Mouse (Mus musculus) spleen, postnatal 10 days (tissue): ENCODE data around the gene Fgd6.

Source experiments
- DNase-seq, 2 experiments: peaks; one replicate each; pipeline ENCODE4 v3.0.0; 2021 to 2022; ENCODE audit warnings: low spot score in 2 of 2

The Fgd6 gene

DNA sequence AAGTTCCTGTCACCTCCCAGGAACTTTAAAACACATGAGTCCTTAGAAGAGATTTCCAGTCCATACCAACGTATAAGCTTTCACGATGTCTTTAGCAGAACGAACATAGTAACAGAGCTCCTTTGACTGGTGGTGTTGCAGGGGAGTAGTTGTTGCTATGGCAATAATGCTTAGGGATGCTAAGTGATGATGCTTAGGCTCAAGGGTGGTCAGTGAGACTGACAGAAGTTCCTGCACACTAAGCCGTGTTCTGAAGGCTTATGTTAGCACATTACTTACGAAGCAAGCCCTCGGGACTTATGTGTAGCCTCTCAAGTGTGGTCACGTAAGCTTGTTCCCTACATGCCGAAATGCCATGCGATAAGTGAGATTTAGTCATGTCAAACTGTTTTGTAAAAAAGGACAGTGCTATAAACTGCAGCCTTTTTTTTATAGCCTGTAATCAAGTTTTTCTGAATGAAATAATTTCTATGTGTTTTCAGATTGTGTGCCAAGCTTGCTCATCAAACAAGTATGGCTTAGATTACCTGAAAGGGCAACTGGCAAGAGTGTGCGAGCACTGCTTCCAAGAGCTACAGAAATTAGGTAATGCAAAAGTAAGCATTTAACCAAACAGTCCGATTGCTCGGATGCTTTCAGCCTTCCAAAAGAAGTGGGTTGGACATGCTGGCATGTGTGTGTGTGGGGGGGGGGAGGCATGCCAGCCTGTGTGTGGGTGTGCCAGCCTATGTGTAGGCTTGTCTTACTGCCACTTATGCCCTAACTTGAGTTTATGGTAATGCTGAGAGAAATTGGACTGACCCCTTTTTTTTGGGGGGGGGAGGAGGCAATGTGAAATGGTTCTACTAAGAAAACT, 99.0 kb downstream of the Fgd6 start:
- no peak for DNase-seq

DNA sequence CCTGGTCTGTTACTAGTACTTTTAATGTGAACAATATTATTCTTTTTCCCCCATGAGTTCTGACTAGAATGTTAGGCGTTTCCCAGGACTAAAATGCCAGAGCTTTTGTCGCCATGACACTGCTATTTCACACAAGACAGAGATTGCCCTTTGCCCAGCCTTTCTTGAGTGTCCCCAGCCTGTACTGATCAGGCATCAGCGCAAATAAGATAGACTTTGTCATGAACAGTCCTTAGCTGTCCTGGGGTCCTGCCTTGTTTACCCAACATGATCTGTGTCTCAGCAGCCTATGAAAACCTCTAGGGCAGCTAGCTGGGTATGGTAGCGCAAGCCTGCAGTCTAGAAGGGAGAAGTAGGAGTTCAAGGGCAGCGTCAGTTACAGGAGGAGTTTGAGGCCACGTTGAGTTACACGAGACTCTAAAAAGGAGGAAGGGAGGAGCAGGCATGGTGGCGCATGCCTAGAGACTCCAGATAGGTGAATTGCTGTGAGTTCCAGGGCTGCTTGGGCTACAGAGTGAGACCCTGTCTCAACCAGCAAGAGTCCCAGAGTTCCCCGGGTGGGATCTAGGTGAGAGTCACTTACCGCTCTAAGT, 103.2 kb downstream of the Fgd6 start:
- no peak for DNase-seq

DNA sequence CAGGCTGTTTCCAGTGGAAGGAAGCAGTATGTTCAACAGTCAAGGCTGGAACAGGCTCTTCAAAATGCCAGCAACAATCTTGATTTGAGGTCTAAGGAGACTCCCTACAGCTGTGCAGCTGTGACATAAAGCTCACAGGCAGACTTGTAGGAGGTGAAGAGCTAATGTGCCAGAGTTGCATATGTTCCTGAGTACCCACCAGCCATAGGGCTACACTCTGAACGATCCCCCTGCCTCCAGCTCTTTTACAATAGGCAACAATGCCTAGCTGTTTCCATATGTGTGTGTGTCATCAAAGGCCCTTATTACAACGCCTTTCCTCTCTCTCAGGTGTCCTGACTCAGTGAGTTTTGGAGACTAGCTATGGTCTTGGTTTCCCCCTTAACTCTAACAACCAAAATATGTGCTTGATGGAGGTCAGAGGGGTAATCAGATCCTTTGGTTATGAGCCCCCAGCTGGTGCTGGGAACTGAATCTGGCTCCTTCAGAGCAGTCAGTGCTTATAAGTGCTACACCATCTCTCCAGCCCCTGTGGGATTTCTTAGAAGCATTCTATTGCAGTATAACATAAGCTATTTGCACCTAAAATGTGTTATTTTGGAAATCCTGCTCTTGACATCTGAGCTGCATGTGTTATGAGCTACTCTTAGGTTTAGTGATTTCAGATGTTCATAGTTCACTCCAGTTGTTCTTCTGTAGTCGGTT, 104.6 kb downstream of the Fgd6 start:
- no peak for DNase-seq

DNA sequence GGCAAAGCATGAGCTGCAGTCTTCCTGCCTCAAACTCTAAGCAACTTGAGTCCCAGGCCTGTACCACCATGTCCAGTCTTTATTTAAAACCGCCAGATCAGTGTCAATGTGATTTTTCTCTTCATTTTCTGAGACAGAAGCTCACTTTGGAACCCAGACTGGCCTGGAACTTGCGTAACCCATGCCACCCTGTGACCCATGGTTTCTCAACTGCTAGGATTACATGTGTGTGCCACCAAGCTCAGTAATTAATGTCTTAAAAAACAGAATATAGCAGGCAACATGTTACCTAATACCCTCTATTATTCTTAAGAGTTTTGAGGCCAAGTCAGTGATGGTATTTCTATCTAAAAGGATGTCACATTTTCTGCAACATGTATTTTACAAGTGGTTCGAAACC, 106.6 kb downstream of the Fgd6 start:
- DNase-seq: no peak

DNA sequence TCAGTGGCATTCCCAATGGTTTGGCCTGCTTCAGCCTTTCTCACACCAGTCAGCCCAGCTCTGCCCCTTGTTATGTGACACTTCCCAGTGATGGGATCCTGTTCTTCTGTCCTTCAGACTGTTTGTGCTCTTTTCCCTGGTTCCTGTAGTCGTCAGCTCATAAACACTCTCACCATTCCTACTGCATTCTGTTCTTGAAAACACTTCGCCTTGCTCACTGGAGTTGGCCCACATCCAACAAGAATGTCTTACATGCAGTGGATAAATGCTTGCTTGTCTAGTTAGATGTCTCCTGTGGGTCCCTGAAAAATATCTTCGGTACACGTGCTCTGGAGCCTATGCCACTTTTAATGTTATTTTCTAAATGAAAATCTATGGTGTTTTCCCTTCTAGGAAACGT, 108.8 kb downstream of the Fgd6 start:
- no peak for DNase-seq

DNA sequence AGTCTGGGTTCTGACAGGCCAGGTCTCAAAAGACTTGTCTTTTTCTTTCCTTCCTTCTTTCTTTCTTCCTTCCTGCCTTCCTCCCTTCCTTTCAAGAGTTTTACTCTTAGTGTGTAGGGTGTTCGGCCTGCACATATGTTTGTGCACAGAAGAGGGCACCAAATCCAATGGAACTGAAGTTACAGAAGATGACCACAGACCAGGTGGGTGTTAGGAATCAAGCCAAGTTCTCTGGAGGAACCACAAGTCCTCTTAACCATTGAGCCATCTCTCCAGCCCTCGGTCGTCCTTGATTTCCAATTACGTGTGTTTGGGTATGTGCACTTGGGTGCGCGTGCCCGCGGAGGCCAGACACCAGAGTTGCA, 111.6 kb downstream of the Fgd6 start:
- DNase-seq: no peak

DNA sequence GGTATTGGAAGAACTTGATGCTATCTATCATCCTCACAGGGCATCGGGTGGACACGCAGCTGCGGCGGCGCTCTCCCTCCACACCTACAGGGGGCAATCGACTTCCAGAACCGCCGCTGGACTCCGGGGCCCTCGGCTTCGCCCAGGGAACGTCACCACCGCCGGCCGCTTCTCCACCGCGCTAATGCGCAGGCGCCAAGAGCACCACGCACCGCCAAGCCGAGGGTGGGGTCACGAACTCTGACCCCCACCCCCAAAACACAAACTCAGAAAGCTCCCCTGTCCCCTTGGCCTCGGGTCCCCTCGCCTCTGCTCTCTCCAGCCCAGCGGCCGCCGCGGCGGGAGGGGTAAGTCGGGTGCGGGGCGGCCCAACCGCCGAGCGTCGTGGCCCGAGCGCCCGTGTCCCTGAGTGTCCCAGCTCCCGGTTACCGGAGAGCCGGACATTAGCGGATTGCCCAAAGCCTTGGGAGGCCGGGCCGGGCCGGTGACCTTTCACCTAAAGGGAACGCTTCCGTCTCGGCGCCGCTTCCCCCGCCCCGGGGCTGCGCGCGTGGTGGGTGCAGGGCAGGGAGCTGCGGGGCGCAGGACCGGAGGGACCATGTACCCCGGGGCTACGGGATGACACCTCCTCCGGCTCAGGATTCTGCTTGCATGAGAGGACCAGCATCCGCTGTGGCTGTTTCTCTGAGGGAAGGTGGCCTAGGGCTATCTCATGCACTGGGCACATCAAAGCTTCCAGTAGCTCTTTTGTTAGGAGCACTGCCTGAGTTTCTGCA, 112.1 kb downstream of the Fgd6 start, which contains the start of gene Nr2c1:
TSS of gene Nr2c1 (plus strand) at position 268 of the 776 bp plus-strand sequence.
- peak; percentile 53 to 75 for DNase-seq

DNA sequence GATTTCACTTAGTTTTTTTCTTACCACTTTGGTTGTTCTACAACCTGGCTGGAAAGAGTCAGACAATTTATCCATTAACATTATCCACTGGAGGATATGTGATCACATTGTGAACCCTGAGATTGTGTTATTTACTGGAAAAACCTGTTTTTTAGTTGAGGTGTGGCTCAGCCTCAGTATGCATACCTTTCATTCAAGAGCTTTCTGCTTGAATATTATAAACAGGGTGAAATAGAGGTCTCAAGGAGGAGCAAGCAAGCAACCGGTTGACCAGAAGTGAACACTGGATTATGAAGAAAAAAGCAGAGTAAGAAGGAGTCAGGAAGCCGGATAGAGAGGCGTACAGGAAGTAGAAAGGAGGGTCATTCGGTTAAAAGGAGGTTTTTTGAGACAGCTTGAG, 115.7 kb downstream of the Fgd6 start:
- no peak for DNase-seq

DNA sequence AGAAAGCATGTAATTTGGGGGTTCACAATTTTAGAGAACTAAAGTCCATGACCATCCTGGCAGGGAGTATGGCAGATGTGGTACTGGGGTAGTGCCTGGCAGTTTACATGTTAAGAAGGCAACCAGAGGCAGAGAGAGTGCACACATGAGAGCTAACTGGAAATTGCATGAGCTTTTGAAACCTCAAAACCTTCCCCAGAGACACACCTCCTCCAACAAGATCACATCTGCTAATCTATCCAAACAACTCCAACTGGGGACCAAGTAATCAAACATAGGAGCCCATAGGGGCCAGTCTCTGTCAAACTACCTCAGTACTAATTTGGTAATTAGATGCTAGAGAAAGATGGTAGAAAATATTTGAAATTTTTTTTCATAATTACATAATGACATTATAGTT, 118.0 kb downstream of the Fgd6 start:
- DNase-seq: no peak

DNA sequence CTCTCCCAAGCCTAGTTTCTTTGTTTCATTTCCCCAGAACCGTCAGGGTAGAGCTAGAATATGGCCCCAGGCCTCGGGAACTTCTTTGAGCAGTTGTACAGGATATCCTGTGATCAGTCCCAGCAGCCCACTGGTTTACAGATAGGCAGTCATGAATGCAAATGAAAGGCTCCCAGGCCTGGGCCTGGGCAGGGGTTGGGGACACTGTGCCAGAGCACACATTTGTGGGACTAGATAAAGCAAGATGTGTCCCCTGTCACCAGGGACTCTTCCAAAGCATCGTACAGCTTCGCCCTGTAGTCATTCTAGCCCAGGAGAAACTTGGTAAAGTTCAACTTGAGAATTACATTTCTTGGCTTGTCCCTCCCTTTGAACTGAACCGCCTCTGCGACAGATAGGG, 123.2 kb downstream of the Fgd6 start:
- no peak for DNase-seq

DNA sequence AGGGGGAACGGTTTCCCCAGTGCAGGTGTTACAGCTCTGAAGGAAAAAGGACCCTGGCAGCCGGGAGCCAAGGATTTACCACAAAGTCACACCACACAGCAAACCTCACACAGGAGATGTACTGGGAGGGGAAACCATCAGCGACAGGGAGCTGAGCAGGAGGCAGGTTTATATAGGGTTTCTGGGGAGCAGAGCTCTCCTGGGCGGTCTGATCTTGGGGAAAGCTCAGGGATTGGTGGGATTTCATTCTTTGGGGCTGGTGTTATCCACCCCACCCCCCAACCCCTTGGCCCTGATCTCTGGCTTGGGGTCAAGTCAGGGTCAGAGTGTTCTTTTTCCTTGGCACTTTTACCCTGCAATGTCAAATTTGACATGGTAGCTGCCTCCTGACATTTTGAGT, 123.6 kb downstream of the Fgd6 start:
- no peak for DNase-seq

DNA sequence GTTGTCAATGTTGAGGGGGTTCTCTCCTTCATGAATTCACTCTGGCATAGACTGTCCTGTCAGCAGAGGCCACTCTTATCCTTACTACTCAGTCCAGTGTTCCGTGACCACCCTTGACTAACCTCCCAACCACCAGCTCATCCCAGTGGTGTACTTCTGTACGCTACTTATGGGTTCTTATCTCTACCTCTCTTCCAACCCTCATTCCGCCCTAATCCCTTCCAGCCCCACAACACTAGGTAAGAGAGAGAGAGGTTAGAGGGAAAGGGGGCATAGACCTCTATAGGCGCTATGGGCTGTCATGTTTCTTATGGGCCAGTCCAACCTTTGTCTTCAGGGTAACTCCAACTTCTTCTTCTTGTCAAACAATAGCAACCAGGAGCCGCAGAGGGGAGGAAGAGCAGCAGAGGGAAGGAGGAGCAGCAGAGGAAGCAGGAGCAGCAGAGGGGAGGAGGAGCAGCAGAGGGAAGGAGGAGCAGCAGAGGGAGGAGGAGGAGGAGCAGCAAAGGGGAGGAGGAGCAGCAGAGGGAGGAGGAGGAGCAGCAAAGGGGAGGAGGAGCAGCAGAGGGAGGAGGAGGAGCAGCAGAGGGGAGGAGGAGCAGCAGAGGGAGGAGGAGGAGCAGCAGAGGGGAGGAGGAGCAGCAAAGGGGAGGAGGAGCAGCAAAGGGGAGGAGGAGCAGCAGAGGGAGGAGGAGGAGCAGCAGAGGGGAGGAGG, 125.4 kb downstream of the Fgd6 start:
- DNase-seq: no peak

DNA sequence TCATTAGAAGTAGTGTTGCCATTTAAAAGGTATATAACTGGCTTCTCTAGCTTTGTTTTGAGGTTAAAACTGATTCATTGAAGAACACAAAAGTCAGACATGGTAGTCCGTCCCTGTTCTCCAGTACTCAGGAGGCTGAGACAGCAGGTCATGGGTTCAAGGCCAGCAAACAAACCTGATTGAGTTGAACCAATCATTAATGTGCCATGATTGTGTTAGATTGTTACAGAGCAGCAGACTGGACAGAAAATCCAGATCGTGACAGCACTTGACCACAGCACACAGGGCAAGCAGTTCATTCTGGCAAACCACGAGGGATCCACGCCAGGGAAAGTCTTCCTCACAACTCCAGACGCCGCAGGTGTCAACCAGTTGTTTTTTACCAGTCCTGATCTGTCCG, 126.2 kb downstream of the Fgd6 start:
- no peak for DNase-seq

DNA sequence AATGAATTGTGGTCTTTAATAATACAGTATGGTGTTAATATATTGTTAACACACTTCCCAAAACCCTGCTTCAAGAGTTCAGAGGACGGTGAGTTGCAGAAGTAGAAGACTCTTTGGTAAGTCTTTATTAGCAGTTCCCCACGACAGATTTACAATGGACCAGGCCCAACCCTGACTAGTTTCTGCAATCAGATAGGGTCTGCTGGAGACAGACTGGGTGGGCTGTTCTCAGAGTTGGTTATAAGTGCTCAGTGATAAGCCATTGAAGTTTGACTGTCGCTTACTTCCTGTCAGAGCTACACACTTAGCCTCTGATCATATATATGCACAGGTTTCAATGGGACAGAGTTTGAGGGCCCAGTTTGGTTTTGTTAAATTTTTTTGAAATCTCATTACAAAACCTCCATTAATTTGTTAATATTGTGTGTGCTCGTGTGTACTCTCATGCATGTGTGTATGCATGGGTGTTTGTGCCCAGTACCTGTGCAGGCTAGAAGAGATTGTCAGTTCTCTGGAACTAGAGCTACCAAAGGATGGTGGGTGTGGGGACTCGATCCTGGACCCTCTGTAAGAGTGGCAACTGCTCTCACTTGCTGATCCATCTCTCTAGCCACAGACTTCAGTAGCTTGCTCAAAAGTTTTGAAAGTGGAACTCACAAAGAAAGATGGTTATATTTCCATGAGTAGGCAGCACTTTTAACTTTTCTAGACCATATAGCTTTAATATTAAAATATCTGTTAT, 128.5 kb downstream of the Fgd6 start:
- DNase-seq: no peak

DNA sequence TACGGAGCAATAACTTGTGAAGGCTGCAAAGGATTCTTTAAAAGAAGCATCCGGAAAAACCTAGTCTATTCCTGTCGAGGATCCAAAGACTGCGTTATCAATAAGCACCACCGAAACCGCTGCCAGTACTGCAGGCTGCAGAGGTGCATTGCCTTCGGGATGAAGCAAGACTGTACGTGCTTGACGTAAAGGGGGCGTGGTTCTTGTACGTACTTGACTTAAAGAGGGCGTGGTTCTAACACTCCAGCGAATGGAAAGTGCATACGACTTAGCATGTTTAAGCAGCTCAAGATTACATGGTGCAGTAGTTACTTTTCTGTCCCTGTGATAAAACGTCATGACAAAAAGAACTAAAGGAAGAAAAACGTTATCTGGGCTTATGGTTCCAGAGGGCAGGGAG, 129.6 kb downstream of the Fgd6 start:
- DNase-seq: no peak

DNA sequence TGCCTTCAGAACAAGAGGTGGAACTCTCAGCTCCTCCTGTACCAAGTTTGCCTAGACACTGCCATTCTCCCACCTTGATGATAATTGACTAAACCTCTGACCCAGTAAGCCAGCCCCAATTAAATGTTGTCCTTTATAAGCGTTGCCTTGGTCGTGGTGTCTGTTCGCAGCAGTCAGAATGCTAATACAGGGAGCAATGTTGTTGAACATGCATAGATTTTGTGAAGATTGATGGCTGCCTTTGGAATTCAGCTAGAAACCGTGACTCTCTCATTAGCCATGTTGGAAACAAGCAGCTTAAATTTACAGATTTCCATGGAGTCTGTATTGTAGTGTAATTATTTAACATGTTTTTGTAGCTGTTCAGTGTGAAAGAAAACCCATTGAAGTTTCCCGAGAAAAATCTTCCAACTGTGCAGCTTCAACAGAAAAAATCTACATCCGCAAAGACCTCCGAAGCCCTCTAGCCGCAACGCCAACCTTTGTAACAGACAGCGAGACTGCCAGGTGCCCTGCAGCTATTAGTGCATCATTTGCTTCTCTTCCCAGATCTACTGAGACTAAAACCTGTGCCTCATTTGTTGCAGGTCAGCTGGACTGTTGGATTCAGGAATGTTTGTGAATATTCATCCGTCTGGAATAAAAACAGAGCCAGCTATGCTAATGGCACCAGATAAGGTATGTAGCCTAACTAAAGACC, 131.4 kb downstream of the Fgd6 start:
- no peak for DNase-seq

DNA sequence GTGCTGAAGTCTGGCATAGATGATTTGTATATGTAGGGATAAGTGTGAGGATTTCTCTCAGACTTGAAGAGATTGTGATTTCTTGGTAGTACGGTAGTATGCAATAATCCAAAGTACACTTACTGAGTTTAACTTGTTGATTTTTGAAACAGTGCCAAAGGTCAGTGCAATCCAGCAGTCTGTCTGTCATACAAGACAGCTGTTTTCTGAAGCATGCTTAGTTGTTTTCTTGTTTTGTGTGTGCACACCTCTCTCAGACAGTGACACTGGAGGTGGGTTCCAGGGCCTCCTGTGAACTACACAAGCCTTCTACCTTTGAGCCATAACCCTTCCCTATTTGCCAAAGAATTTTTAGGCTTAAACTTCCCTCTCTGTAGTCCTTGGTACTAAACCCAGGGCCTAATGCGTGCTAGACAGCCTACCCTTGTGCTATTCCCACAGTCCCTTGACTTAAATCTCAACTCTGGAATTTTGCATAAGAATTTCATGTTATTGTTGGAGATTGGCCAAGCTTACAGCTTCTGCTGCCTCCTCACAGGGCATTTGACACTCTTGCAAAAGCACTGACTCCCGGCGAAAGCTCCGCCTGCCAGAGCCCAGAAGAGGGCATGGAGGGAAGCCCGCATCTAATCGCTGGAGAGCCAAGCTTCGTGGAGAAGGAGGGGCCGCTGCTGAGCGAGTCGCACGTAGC, 135.8 kb downstream of the Fgd6 start:
- DNase-seq: no peak

DNA sequence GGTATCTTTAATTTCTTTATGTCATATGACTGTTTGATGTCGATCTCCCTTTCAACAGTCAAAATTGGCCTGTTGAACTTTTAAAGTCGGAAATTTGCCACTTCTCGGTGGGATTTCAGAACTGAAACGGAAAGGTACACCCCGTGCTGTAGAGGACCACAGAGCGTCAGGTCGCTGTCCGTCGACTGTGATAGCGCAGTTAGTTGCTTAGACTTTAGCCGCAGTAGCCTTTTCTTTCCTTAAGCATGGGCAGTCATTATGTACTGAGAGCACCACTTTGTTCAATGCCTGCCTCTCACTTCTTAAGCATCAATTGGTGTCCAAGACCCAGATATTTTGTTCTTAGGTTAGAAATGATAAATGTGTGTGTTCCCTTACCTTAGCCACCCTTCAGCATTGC, 136.3 kb downstream of the Fgd6 start:
- DNase-seq: no peak

DNA sequence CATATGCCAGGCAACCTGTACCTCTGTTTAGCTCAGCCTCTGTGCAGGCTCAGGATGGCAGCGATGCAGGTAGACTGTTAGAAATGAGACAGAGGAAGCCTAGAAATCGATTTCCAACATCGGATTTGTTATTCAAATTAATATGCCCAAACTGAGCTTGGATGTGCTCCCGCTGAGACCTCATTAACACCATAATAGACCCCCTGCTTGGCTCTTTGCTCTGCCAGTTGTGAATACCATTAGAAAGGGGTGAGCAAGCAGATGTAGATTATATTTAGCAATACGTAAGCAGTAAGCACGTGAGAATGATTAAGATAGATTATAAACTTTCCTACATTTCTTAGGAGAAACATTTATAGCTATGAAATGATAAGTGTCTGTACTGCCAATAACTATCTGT, 136.9 kb downstream of the Fgd6 start:
- DNase-seq: no peak

DNA sequence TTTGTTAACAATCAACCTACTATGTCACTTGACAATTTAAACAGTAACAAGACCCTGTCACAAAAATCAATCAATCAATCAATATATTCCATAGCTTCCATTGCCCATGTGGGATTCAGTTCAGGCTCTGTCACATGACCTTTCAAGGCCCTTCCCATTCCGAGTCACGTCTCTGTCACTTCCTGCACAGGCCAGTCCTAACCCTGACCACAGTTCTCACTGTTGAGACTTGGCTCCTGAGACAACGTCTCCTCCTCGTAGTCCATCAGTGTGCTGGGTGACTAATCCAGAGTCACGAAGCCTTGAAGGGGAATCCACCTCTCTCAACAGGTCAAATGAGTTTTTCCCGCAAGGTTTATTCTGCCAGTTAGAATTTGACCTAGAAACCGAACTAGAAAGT, 138.9 kb downstream of the Fgd6 start:
- DNase-seq: no peak
